Mouse (Mus musculus) liver, adult (tissue): Measurements from ENCODE around the gene Ctxn1.

Source experiments
- GATA4 ChIP-seq: IDR thresholded peaks from 2 replicates; pipeline ENCODE4 v1.6.1; 2014; ENCODE audit warnings: mild to moderate bottlenecking, low read length; ENCODE audit not compliant: insufficient replicate concordance

The Ctxn1 gene

GRCm38 (mm10) chr8:4230612-4231351 lies 28.3 kb downstream of the Ctxn1 start:
- TF ChIP-seq GATA4 = no peak

- TF ChIP-seq GATA4 = no peak
Measured at GRCm38 (mm10) chr8:4229784-4230183, 29.3 kb downstream of the Ctxn1 start.

- no peak for TF ChIP-seq GATA4
Measured at GRCm38 (mm10) chr8:4227919-4228318, 31.2 kb downstream of the Ctxn1 start.

GRCm38 (mm10) chr8:4226739-4227347 lies 32.2 kb downstream of the Ctxn1 start, which contains the start of gene Lrrc8e:
Lrrc8e (plus strand) TSS chr8:4226827.
- no peak for TF ChIP-seq GATA4

GRCm38 (mm10) chr8:4226323-4226722 lies 32.8 kb downstream of the Ctxn1 start:
- no peak for TF ChIP-seq GATA4

GRCm38 (mm10) chr8:4222059-4222458 lies 37.0 kb downstream of the Ctxn1 start:
- no peak for TF ChIP-seq GATA4

GRCm38 (mm10) chr8:4219617-4220016 lies 39.5 kb downstream of the Ctxn1 start:
- TF ChIP-seq GATA4 = no peak

GRCm38 (mm10) chr8:4216791-4217621 lies 42.1 kb downstream of the Ctxn1 start, which contains the start of gene Prr36:
Prr36 (minus strand) TSS chr8:4217459.
- no peak for TF ChIP-seq GATA4

GRCm38 (mm10) chr8:4216296-4216695 lies 42.8 kb downstream of the Ctxn1 start:
- TF ChIP-seq GATA4 = no peak

GRCm38 (mm10) chr8:4214006-4214980 lies 44.8 kb downstream of the Ctxn1 start:
- no peak for TF ChIP-seq GATA4

GRCm38 (mm10) chr8:4213210-4214005 lies 45.7 kb downstream of the Ctxn1 start:
- no peak for TF ChIP-seq GATA4

- TF ChIP-seq GATA4 = no peak
Measured at GRCm38 (mm10) chr8:4212809-4213209, 46.3 kb downstream of the Ctxn1 start.

GRCm38 (mm10) chr8:4211097-4211496 lies 48.0 kb downstream of the Ctxn1 start:
- no peak for TF ChIP-seq GATA4
